Mouse (Mus musculus): Measurements from ENCODE around the gene Itgb7.
"Not testable (repeated sequence)": the region's sequence is repeated elsewhere in the genome, so short reads cannot be mapped to it uniquely, and the experiment has no call there.

Gene Itgb7

DNA sequence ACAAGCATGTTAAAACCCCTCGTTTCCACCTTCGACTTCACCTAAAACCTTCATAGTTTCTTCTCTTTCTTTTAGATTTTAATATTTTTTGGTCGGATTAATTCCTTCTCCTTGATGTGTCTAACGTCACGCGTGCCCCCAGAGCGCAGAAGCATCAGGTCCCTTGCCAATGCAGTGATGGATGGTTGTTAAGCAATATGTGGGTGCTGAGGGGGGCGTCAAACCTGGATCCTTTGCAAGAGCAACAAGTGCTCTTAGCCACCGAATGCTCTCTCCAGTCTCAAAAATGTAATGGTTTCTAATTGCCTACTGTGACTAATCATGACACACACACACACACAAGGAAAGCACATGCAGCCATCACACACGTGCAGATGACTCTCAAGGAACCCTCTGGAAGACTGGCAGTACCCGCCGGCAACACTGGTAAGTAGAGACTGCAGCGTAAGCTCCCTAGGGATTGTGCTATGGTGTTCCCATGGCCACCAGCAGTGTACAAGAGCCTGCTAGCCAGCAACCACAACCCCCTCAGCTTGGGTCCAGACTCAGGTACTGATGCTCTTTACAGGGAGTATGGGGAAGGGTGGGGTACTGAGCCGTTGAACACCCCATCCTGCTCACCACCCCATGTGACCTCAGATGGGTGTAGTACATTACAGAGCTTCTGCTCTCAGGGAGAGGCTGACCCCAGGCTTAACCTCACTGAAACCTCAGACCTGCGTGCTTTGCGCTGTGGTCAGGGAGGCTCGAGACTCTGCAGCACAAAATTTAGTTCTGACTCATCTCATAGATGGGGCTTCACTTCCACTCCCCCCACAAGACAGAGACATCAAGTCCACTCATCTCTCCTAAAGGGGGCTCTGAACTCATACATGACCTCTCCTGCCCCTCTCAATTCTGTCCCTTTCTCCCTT lies 1.1 kb downstream of the Itgb7 start:
- peak; percentile 36 for DNase-seq (ENCODE audit: low read depth, low spot score)

DNA sequence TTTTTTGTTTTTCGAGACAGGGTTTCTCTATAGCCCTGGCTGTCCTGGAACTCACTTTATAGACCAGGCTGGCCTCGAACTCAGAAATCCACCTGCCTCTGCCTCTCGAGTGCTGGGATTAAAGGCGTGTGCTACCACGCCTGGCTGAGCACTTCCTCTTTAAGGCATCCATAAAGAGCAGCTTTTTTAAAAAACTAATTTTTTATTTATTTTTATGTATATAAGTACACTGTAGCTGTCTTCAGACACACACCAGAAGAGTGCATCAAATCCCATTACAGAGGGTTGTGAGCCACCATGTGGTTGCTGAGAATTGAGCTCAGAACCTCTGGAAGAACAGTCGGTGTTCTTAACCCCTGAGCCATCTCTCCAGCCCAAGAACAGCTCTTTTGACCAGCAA lies 6.1 kb downstream of the Itgb7 start:
- not testable (repeated sequence) for DNase-seq (ENCODE audit: low read depth, low spot score)

DNA sequence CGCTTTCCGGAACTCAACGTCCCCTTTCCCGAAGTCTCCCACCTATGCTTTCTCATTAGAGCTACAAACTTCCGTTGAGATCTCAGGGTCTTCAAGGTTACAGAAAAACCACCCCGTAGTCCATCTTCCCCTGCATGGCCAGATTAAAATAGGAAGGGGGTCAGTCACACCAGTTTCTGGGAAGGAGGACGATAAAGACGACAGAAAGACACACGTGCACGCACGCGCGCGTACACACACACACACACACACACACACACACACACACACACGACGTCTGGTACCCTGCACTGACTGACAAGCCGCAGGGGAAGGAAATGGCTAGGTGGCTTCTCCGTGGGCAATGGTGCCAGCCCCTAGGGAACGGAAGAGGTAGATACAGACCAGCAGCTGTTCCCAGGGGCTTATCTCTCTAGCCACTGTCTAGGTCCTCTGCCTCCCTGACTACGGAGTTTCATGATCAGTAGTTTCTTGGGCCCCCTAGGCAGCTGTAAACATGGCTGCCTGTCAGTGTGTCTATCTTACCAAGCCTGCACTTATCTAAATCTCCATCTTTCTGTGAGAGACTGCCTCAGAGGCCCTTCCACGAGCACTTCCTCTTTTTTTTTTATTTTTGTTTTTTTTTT lies 6.6 kb downstream of the Itgb7 start:
- DNase-seq (ENCODE audit: low read depth, low spot score) = no peak

DNA sequence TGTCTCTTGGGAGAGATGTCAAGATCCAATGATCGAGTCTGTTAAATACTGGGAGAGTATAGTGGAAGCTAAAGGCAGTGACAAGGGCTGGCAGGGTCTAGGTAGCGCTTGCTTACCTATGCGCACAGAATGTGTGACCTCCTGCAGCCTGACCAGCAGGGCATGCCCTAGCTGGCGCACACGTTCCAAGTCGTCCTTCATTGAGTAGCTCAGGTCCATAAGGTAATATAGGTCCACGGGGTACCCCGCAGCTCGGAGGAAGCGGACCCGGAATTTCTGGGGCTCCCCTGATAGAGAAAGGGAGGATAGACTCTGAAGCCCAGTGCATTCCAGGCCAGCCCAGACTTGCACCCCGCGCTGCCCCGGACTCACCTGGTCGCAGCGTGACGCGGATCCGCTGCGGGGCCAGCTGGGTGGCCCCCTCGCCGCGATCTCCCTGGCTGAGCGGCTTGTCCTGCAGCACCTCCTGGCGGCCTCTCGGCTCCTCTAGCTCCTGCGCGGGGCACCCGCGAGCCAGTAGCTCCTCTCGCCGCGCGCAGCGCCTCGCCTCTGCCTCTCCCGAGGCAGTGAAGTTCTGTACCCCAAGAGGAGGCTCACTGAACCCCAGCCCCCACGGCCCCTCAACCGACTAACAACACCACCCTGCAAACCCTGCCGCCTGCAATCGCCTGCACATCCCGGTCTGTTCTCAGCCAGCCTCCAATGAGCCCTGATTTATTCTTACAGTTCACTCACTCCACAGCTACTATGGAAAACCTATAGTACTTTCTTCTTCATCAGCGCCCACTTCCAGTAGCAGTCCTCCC lies 7.4 kb downstream of the Itgb7 start:
- peak; percentile 73 for DNase-seq (ENCODE audit: low read depth, low spot score)

DNA sequence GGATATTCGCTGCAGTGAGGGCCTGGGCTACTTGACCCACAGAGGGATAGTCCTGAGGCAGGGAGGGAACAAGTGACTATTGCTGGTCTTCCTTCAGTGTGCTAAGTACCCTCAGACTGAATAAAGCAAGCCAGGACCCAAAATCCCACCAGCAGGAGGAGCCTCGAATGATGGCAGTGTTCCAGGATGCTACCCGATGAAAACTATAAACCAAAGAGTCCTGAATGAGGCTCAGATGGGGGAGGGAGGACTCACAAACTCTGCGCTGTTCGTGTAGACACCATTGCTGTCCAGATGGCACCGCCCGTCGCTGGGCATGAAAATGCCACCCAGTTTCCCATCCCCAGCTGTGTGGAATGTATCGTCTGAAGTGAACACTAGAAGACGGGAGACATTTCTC lies 9.4 kb downstream of the Itgb7 start:
- peak; percentile 63 for DNase-seq (ENCODE audit: low read depth, low spot score)

DNA sequence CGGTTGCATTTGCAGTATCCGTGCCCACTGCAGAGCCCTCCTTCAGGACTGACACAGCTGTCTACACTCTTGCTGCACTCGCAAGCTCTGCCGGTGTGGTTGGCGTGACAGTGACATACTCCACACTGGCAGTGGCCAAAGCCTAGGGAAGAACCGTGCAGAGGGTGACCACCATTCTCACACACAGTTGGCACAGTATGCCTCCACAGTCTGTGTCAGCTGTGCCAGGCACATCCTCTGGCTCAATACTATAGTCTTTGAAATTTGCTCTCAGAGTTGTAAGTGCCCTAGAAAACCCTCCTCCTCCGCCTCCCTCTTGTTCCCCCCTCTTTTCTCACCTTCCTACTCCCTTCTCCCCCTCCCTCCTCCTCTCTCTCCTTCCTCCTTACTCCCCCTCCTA lies 14.4 kb downstream of the Itgb7 start:
- DNase-seq (ENCODE audit: low read depth, low spot score) = no peak

DNA sequence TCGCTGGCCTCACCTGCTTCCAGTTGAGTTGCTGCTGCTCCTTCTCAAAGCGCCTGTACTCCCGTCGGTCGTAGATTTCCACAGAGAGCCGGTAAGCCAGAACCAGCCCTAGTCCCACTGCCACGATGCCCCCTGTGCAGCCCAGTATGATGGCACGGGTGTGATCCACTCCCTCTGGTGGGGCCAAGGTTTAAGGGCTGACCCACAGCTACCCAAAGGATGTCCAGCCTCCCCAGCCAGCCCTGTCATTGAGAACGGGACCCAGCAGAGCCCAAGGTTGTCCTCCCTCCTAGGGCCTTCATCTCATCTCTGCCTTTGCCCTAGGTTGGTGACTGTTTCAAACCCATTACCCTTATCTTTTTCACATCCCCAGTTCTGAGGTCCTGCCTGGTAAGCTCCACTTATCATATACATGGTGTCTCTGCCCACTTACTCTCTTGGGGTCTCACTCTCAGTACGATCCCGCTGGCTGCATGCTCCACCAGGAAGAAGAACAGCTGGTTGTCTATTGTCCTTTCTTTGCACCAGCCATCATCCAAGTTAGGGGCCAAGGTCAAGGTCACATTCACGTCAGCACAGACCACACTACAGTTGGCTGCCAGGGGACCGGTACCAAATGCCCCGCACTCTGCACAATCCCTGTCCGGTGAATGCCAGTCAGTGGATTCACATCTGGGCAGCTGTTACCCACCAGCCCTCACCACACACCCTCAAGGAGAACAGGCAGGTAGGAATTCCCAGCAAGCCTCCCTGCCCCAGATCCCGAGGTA lies 15.1 kb downstream of the Itgb7 start:
- DNase-seq (ENCODE audit: low read depth, low spot score) = peak; percentile 81

DNA sequence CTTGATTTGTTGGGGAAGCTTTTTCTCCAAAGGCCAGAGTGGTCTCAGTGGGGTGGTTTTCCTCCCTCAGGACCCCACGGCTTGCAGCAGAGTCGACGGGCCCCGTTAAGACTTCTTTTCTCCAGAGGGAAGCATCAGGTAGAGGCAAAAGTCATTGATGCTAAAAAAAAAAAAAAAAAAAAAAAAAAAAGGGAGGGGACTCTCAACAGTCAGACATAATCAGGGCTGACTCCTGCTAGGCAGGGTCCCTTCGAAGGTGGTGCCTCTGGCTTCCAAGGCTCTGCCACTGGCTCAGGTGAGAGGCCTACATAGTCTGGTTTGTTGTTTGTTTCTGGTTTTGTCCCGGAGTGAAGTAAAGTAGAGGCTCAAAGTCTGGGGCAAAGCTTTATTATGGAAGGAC lies 16.1 kb downstream of the Itgb7 start:
- DNase-seq (ENCODE audit: low read depth, low spot score) = no peak

DNA sequence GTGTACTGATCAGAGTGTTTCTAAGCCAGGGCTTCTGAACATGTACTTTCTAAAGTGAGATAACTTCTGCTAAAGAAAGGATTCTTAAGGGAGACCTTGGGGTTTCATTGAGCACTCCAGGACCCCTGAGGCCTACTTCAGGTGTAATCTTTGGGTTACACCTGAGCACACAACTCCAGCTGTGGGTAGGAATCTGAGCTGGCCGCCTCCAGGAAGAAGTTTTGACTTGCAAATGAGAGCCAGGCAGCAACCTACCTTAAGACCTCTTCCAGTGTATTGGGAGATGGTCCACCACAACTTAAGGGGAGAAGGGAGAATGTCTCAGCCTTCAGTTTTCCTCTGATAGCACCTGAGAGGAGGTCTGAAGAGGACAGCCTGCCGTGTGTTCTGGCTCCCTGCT lies 17.6 kb downstream of the Itgb7 start:
- peak; percentile 66 for DNase-seq (ENCODE audit: low read depth, low spot score)

DNA sequence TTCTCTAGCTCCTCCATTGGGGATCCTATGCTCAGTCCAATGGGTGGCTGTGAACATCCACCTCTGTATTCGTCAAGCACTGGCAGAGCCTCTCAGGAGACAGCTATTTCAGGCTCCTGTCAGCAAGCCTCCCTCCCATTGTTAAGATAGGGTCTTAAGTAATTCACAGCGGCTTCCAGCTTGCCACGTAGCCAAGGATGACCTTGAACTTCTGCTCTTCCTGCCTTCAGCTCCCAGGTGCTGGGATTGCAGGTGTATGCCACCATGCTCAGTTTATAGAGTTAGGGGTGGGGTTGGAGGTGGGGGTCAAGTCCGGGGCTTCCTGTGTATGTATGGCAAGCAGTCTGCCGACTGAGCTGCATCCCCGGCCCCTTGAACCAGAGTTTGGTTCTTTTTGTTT lies 19.8 kb downstream of the Itgb7 start:
- peak; percentile 99 for DNase-seq (ENCODE audit: low read depth, low spot score)

DNA sequence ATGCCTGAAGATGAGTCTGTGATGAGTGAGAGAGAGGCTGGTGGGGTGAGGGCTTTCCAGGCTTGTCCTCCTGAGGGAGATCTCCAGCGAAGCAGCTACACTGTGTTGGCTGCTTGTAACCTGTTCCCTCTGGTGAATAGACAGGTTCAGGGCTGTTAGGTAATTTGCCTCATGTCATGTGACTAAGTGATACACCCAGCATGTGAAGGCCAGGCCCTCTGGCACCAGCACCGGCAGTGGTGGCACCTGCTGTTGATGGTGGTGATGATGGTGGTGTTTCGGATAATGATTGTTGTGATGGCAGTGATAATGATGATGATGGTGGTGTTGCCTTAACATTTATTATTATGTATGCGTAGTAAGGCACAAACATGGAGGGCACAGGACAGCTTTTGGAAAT lies 20.9 kb downstream of the Itgb7 start:
- peak; percentile 84 for DNase-seq (ENCODE audit: low read depth, low spot score)

DNA sequence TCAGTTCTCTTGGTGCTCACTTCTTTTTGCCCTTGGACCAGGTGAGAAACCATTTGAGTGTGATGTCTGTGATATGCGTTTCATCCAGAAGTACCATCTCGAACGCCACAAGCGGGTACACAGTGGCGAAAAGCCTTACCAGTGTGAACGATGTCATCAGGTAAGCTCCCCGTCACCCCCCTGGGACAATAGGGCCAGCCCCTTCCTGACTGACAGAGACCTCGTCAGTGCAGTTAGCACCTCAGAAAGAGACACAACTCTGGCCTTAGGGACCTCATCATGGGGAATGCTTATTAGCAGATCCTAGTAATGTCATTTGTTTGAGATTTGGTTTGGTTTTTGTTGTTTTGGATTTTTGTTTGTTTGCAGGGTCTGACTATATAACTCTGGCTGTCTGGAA lies 22.6 kb downstream of the Itgb7 start:
- no peak for DNase-seq (ENCODE audit: low read depth, low spot score)

DNA sequence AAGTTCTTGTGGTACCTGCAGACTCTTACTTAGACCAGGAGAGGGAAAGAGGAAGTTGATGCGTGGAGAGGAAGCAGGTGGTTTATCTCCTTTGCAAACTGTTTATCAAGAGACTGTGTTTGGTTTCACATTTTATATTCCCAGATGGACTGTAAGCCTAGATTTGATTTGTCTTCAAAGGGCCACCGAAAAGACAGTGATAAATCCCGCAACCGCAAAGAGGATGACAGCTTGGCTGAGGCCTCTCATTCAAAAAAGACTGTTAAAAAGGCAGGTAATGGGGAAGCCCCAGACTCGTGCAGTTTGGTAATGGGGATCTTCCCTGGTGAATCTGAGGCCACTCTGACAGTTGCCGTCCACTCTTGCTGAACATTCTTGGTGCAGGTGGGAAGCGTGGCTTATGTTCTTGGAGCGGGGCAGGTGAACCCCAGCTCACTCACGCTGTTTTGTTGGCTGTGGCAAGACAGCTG lies 23.6 kb downstream of the Itgb7 start:
- no peak for DNase-seq (ENCODE audit: low read depth, low spot score)

DNA sequence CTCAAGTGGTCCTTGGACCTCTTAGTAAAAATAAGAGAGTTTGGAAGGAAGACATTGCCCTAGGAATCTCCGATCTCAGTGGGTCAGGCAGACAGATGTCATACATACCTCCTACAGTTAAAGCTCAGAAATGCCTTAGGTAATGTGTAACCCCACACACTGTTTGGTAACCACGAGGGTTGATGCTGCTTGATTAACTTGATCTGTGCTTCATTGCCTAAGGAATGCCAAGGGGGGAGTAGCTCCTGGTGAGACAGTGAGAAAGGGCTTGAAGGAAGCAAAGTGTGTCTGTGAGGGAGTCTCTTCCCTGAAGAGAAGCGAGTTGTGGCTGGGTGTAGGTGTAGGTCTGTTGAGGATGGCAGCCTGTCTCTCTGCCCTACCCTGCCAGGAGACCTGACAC lies 24.4 kb downstream of the Itgb7 start:
- DNase-seq (ENCODE audit: low read depth, low spot score) = no peak

DNA sequence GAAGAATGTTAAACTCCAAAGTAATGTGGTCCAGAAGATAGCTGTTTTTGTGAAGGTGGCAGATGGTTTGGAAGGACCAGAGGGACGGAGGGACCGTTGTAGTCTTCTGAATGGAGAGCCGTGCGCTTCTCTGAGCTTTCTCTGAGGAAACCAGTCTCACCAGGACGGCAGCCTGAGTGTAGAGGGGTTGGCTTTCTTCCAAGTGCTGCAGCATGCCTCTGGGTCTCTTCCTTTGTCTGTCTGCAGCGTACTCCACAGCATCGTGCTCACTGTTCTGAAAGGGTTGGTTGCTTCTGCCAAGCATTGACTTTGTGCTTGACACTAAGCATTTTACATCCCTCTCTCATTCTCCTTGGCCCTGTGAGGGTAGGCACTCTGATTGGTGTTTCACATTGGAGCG lies 26.0 kb downstream of the Itgb7 start:
- peak; percentile 55 for DNase-seq (ENCODE audit: low read depth, low spot score)

DNA sequence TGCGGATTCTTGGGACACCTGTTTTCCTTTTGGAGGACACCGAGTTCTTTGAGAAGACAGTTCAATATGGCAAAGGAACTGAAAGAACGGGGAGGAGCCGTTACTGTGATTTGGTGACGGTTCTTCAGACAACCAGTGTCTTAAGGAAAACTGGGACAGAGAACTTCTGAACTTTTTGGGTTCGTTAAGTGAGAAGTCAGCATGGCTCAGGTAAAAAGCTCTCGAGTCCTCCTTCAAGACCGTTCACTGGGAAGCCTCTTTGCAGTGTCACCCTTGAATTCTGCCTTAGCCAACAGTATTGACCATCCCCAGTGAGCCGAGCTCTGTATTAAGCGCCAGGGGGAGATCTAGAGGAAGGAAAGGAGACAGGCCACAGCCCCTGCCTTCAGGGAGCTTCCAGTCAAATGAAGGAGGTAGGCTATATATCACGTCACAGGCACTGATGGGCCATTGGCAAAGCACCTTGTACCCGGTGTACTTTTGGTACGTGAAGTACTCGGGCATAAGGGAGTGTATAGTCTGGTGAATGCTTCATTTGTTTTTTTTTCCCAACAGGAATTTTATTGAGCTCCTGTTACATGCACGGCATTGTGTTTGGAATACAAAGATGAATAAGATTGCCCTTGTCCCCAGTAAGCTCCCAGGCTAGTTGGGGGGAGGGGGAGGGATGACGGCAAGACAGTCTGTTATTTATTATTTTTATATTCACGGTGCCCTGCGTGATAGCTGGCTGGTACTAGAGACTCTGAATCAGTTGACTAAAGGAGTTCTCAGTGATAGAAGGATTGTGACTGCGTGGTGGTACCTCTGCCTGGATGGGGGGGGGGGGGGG lies 26.9 kb downstream of the Itgb7 start, which contains the start of gene Csad:
Gene Csad, minus strand, starts transcription at position 51 of the 832 bp plus-strand sequence.
- peak; percentile 79 for DNase-seq (ENCODE audit: low read depth, low spot score)

DNA sequence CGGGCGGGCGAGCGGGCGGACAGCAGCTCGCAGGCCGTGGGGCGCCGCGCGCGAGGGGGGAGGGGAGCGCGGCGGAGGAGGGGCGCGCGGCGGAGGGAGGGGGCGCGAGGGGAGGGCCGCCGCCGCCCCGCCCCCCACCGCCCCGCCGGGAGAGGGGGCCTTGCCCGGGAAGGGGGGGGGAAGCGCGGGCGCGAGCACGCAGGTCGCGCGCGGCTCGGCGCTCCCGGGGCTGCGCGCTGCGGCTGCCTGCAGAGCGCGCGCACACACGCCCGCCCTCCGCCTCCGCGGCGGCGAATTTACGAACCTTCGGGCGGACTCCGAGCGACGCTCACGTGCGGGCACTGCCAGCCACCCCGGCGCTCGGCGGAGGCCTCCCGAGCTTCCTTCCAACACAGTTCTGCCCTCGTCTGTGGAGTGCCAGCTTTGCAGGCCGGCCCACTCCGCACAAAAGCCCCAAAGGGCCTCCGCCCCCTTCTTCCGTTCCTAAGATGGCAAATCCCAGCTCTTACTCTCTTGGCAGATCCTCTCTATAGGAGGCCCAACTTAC lies 27.8 kb downstream of the Itgb7 start:
- peak; percentile 89 for DNase-seq (ENCODE audit: low read depth, low spot score)

DNA sequence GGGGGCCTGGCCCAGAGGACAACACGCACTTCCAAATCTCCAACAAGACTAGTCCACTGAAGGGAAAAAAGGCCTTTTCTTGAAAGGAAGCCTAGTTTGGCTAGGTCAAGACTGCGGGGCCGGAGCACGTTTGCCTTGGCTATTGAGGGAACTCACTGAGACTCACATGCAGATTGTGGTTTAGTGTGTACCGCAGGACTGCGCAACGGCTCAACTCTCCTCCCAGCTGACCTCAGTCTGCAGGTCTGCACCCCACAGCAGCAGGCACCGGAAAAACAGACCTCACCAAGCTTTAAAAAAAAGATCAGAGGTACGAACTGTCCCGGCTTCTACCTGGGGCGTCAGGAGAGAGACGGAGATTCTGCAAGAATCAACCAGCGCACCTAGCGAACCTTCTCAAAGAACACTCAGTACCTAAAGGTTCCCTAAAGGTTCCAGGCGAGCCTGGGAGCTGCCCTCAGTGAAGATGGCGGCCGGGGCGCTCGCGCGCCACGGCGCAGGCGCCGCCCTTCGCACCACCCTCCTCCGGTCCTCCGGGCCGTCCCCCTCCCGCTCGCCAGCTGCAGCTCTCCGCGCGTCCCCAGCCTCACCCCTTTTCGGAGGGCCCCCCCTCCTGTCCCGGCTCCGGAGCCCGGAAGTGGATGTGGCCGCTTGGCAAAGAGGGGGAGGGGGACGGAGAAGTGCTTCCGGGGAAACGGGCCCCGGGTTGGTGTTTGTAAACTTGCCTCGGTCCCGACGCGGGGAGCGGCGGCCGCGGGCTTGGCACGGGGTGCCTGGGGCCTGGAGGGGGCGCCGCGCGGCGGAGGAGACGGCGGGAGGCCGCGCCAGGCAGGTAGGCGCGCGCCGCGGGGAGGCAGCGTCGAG lies 28.5 kb downstream of the Itgb7 start, which contains the start of gene Zfp740:
Gene Zfp740, plus strand, starts transcription at position 279 of the 864 bp plus-strand sequence.
- peak; percentile 94 for DNase-seq (ENCODE audit: low read depth, low spot score)

DNA sequence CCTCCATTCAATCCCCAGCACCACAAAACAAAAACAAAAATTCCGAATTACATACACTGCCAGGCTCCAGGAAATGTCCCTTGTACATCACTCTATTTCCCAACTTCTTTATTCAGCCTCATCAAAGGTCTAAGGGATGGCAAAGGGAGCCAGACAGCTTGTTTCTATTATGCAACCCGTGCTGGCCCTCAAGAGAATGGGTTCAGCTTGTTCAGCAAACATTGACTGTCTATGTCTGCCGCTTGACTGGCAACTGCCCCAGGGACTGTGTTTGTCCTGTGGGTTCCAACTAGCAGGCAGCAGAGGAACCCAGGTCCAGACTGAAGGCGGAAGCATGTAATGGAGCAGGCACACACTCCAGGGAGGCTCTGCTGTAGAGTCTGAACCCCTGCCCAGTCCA lies 32.9 kb downstream of the Itgb7 start:
- DNase-seq (ENCODE audit: low read depth, low spot score) = no peak
